Mouse (Mus musculus): ENCODE measurements at regions not wholly inside any gene's neighbourhood (a gene's known extent, or its start where the extent isn't known, plus 50 kb on each side); places are given as distances from the start of the nearest gene placed in this dataset.

GRCm38 (mm10) chr4:81730386-81730785, 287.8 kb upstream of the Mpdz start:
- in situ Hi-C loops (cut with MboI, MseI), result no loop called here

GRCm38 (mm10) chr4:81728961-81729360, 286.3 kb upstream of the Mpdz start:
- in situ Hi-C loops (cut with MboI, MseI), result no loop called here

- in situ Hi-C loops (cut with MboI, MseI), result no loop called here
These were observed 285.3 kb upstream of the Mpdz start for GRCm38 (mm10) chr4:81727735-81728581.

GRCm38 (mm10) chr4:81726761-81727723, 284.4 kb upstream of the Mpdz start:
- in situ Hi-C loops (cut with MboI, MseI), result no loop called here

GRCm38 (mm10) chr4:81724751-81725150, 282.1 kb upstream of the Mpdz start:
- in situ Hi-C loops (cut with MboI, MseI), result no loop called here

GRCm38 (mm10) chr4:81712378-81712777, 269.8 kb upstream of the Mpdz start:
- in situ Hi-C loops (cut with MboI, MseI), result no loop called here

GRCm38 (mm10) chr4:81695182-81695581, 252.6 kb upstream of the Mpdz start:
- in situ Hi-C loops (cut with MboI, MseI), result no loop called here

GRCm38 (mm10) chr4:81677205-81677604, 234.6 kb upstream of the Mpdz start:
- in situ Hi-C loops (cut with MboI, MseI), result no loop called here

- in situ Hi-C loops (cut with MboI, MseI), result no loop called here
These were observed 232.3 kb upstream of the Mpdz start for GRCm38 (mm10) chr4:81674871-81675270.

- in situ Hi-C loops (cut with MboI, MseI), result no loop called here
These were observed 231.0 kb upstream of the Mpdz start for GRCm38 (mm10) chr4:81673398-81674265.

- in situ Hi-C loops (cut with MboI, MseI), result no loop called here
These were observed 229.4 kb upstream of the Mpdz start for GRCm38 (mm10) chr4:81671986-81672385.

GRCm38 (mm10) chr4:81669181-81669580, 226.6 kb upstream of the Mpdz start:
- in situ Hi-C loops (cut with MboI, MseI), result no loop called here

GRCm38 (mm10) chr4:81661096-81661495, 218.5 kb upstream of the Mpdz start:
- in situ Hi-C loops (cut with MboI, MseI), result no loop called here

- in situ Hi-C loops (cut with MboI, MseI), result no loop called here
These were observed 185.8 kb upstream of the Mpdz start for GRCm38 (mm10) chr4:81628496-81628828.

GRCm38 (mm10) chr4:81627714-81628495, 185.3 kb upstream of the Mpdz start:
- in situ Hi-C loops (cut with MboI, MseI), result no loop called here

- in situ Hi-C loops (cut with MboI, MseI), result no loop called here
These were observed 182.8 kb upstream of the Mpdz start for GRCm38 (mm10) chr4:81625348-81625934.

- in situ Hi-C loops (cut with MboI, MseI), result no loop called here
These were observed 181.5 kb upstream of the Mpdz start for GRCm38 (mm10) chr4:81624111-81624510.

GRCm38 (mm10) chr4:81621391-81622137, 178.9 kb upstream of the Mpdz start:
- in situ Hi-C loops (cut with MboI, MseI), result no loop called here

GRCm38 (mm10) chr4:81617191-81617590, 174.6 kb upstream of the Mpdz start:
- in situ Hi-C loops (cut with MboI, MseI), result no loop called here

- in situ Hi-C loops (cut with MboI, MseI), result no loop called here
These were observed 168.6 kb upstream of the Mpdz start for GRCm38 (mm10) chr4:81611191-81611590.

All from T-helper 1 cell (primary cell).